Mouse (Mus musculus): ENCODE results near the gene Cyp2j13. TPM values are rescaled to one million over a fixed set of nuclear protein-coding genes. Genes with fewer than 3 reads are reported as not detected.
"Not testable (repeated sequence)": the region's sequence is repeated elsewhere in the genome, so short reads cannot be mapped to it uniquely, and the experiment has no call there.

Gene Cyp2j13
- 0.33 TPM in 1 of 2 replicates, not detected in the other for polyA plus RNA-seq (2014; fragmentation: Nextera tagmentation; extraction: Ambion mirVana)

- Histone ChIP-seq H3K4me3 (ENCODE audit: low read depth, low read length) (no peak within 1 kb of the TSS), H3K4me1 (ENCODE audit: control insufficient read depth, insufficient read depth, low read length) (no peaks in the 10 kb centered on the region), H3K9ac (replicated peaks; ENCODE audit: low read depth, low read length) (no peak within 1 kb of the TSS), H3K9me3 (ENCODE audit: control insufficient read depth, low read depth, low read length) (no peaks in the 10 kb centered on the region), H3K27ac (ENCODE audit: low read length) (no peak within 1 kb of the TSS), H3K36me3 (ENCODE audit: control insufficient read depth, insufficient read depth, low read length) (no peaks in the 10 kb centered on the region), H3K4me2 (replicated peaks; ENCODE audit: low read depth, low read length) (peak within 1 kb of the TSS; percentile 34), H3K27me3 (ENCODE audit: control insufficient read depth, insufficient read depth, low read length) (no peaks in the 10 kb centered on the region)
- ATAC-seq (ENCODE audit: insufficient number of reproducible peaks, insufficient read depth, low FRiP score, low read depth) = no peak
- WGBS = 6% methylated on average over 20 of the region's 20 CpGs
Observed at GRCm38 (mm10) chr4:96077261-96078125, at the start of gene Cyp2j13. TSS of gene Cyp2j13 (minus strand) at chr4:96077546.

- H3K9ac ChIP-seq (replicated peaks; ENCODE audit: low read depth, low read length) = no peak overlapping the region
- WGBS = 34% methylated on average over 2 of the region's 2 CpGs
- H3K4me3 ChIP-seq (ENCODE audit: low read depth, low read length) = no peak overlapping the region
- H3K9me3 ChIP-seq (ENCODE audit: control insufficient read depth, low read depth, low read length) = no peaks in the 10 kb centered on the region
- no peak overlapping the region for H3K4me2 ChIP-seq (replicated peaks; ENCODE audit: low read depth, low read length)
- H3K27ac ChIP-seq (ENCODE audit: low read length) = no peak overlapping the region
- ATAC-seq (ENCODE audit: insufficient number of reproducible peaks, insufficient read depth, low FRiP score, low read depth) = no peak
- no peaks in the 10 kb centered on the region for H3K4me1 ChIP-seq (ENCODE audit: control insufficient read depth, insufficient read depth, low read length)
- H3K27me3 ChIP-seq (ENCODE audit: control insufficient read depth, insufficient read depth, low read length) = no peaks in the 10 kb centered on the region
- H3K36me3 ChIP-seq (ENCODE audit: control insufficient read depth, insufficient read depth, low read length) = no peaks in the 10 kb centered on the region
Observed at GRCm38 (mm10) chr4:96096841-96097240, 19.5 kb upstream of the Cyp2j13 start.

- H3K9ac ChIP-seq (replicated peaks; ENCODE audit: low read depth, low read length) = no peak overlapping the region
- H3K4me1 ChIP-seq (ENCODE audit: control insufficient read depth, insufficient read depth, low read length) = no peaks in the 10 kb centered on the region
- H3K27me3 ChIP-seq (ENCODE audit: control insufficient read depth, insufficient read depth, low read length) = no peaks in the 10 kb centered on the region
- H3K4me2 ChIP-seq (replicated peaks; ENCODE audit: low read depth, low read length) = no peak overlapping the region
- H3K36me3 ChIP-seq (ENCODE audit: control insufficient read depth, insufficient read depth, low read length) = no peaks in the 10 kb centered on the region
- no peak overlapping the region for H3K27ac ChIP-seq (ENCODE audit: low read length)
- no peak for ATAC-seq (ENCODE audit: insufficient number of reproducible peaks, insufficient read depth, low FRiP score, low read depth)
- no peak overlapping the region for H3K4me3 ChIP-seq (ENCODE audit: low read depth, low read length)
- H3K9me3 ChIP-seq (ENCODE audit: control insufficient read depth, low read depth, low read length) = no peaks in the 10 kb centered on the region
Observed at GRCm38 (mm10) chr4:96091869-96092268, 14.5 kb upstream of the Cyp2j13 start.

GRCm38 (mm10) chr4:96089356-96090048, 12.2 kb upstream of the Cyp2j13 start:
- not testable (repeated sequence) for H3K4me3 ChIP-seq (ENCODE audit: low read depth, low read length); H3K9me3 ChIP-seq (ENCODE audit: control insufficient read depth, low read depth, low read length); ATAC-seq (ENCODE audit: insufficient number of reproducible peaks, insufficient read depth, low FRiP score, low read depth); H3K9ac ChIP-seq (replicated peaks; ENCODE audit: low read depth, low read length); H3K36me3 ChIP-seq (ENCODE audit: control insufficient read depth, insufficient read depth, low read length); H3K4me1 ChIP-seq (ENCODE audit: control insufficient read depth, insufficient read depth, low read length); H3K27ac ChIP-seq (ENCODE audit: low read length); H3K27me3 ChIP-seq (ENCODE audit: control insufficient read depth, insufficient read depth, low read length); H3K4me2 ChIP-seq (replicated peaks; ENCODE audit: low read depth, low read length)
- 68% methylated on average over 6 of the region's 6 CpGs for WGBS

- Histone ChIP-seq H3K36me3 (ENCODE audit: control insufficient read depth, insufficient read depth, low read length) (no peaks in the 10 kb centered on the region), H3K4me3 (ENCODE audit: low read depth, low read length) (no peak overlapping the region), H3K4me2 (replicated peaks; ENCODE audit: low read depth, low read length) (no peak overlapping the region), H3K9me3 (ENCODE audit: control insufficient read depth, low read depth, low read length) (no peaks in the 10 kb centered on the region), H3K27ac (ENCODE audit: low read length) (no peak overlapping the region), H3K27me3 (ENCODE audit: control insufficient read depth, insufficient read depth, low read length) (no peaks in the 10 kb centered on the region), H3K4me1 (ENCODE audit: control insufficient read depth, insufficient read depth, low read length) (no peaks in the 10 kb centered on the region), H3K9ac (replicated peaks; ENCODE audit: low read depth, low read length) (no peak overlapping the region)
- no peak for ATAC-seq (ENCODE audit: insufficient number of reproducible peaks, insufficient read depth, low FRiP score, low read depth)
Observed at GRCm38 (mm10) chr4:96078308-96078707, 962 bp upstream of the Cyp2j13 start.

GRCm38 (mm10) chr4:96062045-96062444, 15.3 kb downstream of the Cyp2j13 start:
- Histone ChIP-seq H3K27ac (ENCODE audit: low read length) (no peak overlapping the region), H3K9ac (replicated peaks; ENCODE audit: low read depth, low read length) (no peak overlapping the region), H3K36me3 (ENCODE audit: control insufficient read depth, insufficient read depth, low read length) (no peaks in the 10 kb centered on the region), H3K4me1 (ENCODE audit: control insufficient read depth, insufficient read depth, low read length) (no peaks in the 10 kb centered on the region), H3K4me2 (replicated peaks; ENCODE audit: low read depth, low read length) (no peak overlapping the region), H3K27me3 (ENCODE audit: control insufficient read depth, insufficient read depth, low read length) (no peaks in the 10 kb centered on the region), H3K4me3 (ENCODE audit: low read depth, low read length) (no peak overlapping the region), H3K9me3 (ENCODE audit: control insufficient read depth, low read depth, low read length) (no peaks in the 10 kb centered on the region)
- ATAC-seq (ENCODE audit: insufficient number of reproducible peaks, insufficient read depth, low FRiP score, low read depth) = no peak
- 69% methylated on average over 2 of the region's 2 CpGs for WGBS

GRCm38 (mm10) chr4:96060106-96060505, 17.2 kb downstream of the Cyp2j13 start:
- Histone ChIP-seq H3K27ac (ENCODE audit: low read length) (no peak overlapping the region), H3K4me3 (ENCODE audit: low read depth, low read length) (no peak overlapping the region), H3K4me1 (ENCODE audit: control insufficient read depth, insufficient read depth, low read length) (no peaks in the 10 kb centered on the region), H3K9me3 (ENCODE audit: control insufficient read depth, low read depth, low read length) (no peaks in the 10 kb centered on the region), H3K4me2 (replicated peaks; ENCODE audit: low read depth, low read length) (no peak overlapping the region), H3K9ac (replicated peaks; ENCODE audit: low read depth, low read length) (no peak overlapping the region), H3K27me3 (ENCODE audit: control insufficient read depth, insufficient read depth, low read length) (no peaks in the 10 kb centered on the region), H3K36me3 (ENCODE audit: control insufficient read depth, insufficient read depth, low read length) (no peaks in the 10 kb centered on the region)
- WGBS = 88% methylated on average over 2 of the region's 2 CpGs
- no peak for ATAC-seq (ENCODE audit: insufficient number of reproducible peaks, insufficient read depth, low FRiP score, low read depth)

GRCm38 (mm10) chr4:96028412-96028811, 48.9 kb downstream of the Cyp2j13 start:
- no peaks in the 10 kb centered on the region for H3K4me1 ChIP-seq (ENCODE audit: control insufficient read depth, insufficient read depth, low read length)
- H3K27me3 ChIP-seq (ENCODE audit: control insufficient read depth, insufficient read depth, low read length) = no peaks in the 10 kb centered on the region
- ATAC-seq (ENCODE audit: insufficient number of reproducible peaks, insufficient read depth, low FRiP score, low read depth) = no peak
- WGBS = 90% methylated on average over 1 of the region's 1 CpGs
- no peak overlapping the region for H3K27ac ChIP-seq (ENCODE audit: low read length)
- H3K9me3 ChIP-seq (ENCODE audit: control insufficient read depth, low read depth, low read length) = no peaks in the 10 kb centered on the region
- H3K36me3 ChIP-seq (ENCODE audit: control insufficient read depth, insufficient read depth, low read length) = no peaks in the 10 kb centered on the region
- no peak overlapping the region for H3K9ac ChIP-seq (replicated peaks; ENCODE audit: low read depth, low read length)
- no peak overlapping the region for H3K4me2 ChIP-seq (replicated peaks; ENCODE audit: low read depth, low read length)
- H3K4me3 ChIP-seq (ENCODE audit: low read depth, low read length) = no peak overlapping the region
